Mouse (Mus musculus): ENCODE data around the gene Rnaseh2a. TPM values are rescaled to one million over a fixed set of nuclear protein-coding genes. Genes with fewer than 3 reads are reported as not detected.

Rnaseh2a gene
- total and polyA plus RNA-seq, 2 experiments from 2014 or later = 57.3 to 57.9 TPM

DNA sequence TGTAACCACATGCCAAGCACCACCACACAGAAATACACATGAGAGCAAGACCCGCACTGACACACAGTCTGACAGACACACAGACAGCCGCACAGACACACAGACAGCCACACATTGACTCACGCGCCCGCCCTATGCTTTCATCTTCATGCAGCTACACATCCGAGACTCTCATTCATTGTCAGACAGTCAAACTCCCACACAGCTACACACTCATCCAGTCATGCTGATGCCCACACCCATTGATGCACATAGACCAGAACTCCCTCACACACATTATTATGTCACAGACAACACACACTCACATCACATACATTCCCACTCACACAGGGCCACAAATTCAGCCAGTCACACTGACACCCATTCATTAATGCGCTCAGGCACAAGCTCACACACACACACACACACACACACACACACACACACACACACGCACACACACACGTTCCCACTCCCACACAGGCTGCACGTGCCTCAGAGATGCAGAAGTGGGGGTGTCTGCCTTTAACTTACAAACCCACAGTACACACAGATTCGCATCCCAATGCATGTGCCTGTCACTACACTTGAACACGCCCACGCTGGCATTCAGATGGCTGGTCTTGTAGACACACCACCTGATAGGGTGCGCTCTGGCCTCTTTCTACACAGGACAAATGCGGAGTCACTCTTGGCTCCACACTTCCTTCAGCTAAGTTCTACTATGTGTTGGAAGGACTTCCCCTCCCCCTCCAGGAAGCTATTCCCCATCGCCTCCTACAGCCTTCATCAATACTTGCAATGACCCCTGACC, 35.6 kb downstream of the Rnaseh2a start:
- peaks cover 83% of the 10 kb centered on the region for H3K27me3 ChIP-seq (ENCODE audit: control insufficient read depth, insufficient read depth, low read length)
- no peak overlapping the region for H3K9ac ChIP-seq (replicated peaks; ENCODE audit: low read depth, low read length)
- WGBS = 73% methylated on average over 16 of the region's 16 CpGs
- TF ChIP-seq CTCF (IDR thresholded peaks at IDR 0.05; ENCODE audit: low read depth) (no peak), EP300 (IDR thresholded peaks at IDR 0.05; ENCODE audit: low read depth) (no peak)
- H3K27ac ChIP-seq (ENCODE audit: low read depth) = no peak overlapping the region
- ATAC-seq (ENCODE audit: insufficient read depth, low read depth) (no peak), DNase-seq (ENCODE audit: low spot score) (no peak)
- H3K4me2 ChIP-seq (ENCODE audit: low read depth, low read length) = no peak overlapping the region
- no peaks in the 10 kb centered on the region for H3K36me3 ChIP-seq (replicated peaks; ENCODE audit: control insufficient read depth, insufficient read depth, low read length)
- H3K9me3 ChIP-seq (replicated peaks; ENCODE audit: control insufficient read depth, low read length) = no peaks in the 10 kb centered on the region
- 0 out of 2 replicates have a peak, but pooled peaks cover 6% of the 10 kb centered on the region for H3K4me1 ChIP-seq (ENCODE audit: control insufficient read depth, insufficient read depth)
- no peak overlapping the region for H3K4me3 ChIP-seq (ENCODE audit: low read depth, low read length)

DNA sequence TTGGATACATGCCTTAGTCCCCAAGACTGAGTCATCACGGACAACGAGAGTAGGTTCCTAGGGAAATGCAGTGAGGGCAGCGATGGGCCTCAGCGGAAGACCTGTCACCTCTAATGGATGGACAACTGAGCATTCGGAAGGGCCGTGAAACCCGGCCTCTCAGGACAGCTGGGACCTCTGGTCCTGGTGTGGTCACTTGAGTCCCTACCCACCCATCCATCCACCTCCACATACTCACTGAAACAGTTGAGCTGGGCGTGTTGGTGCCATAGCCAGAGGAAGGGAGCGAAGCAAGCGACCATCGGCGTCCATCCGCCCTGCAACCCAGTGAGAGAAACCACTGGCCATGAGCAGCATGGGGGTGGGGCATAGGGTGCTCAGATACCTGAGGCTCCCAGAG, 39.0 kb downstream of the Rnaseh2a start:
- H3K36me3 ChIP-seq (replicated peaks; ENCODE audit: control insufficient read depth, insufficient read depth, low read length) = no peaks in the 10 kb centered on the region
- H3K4me2 ChIP-seq (ENCODE audit: low read depth, low read length) = no peak overlapping the region
- no peaks in the 10 kb centered on the region for H3K9me3 ChIP-seq (replicated peaks; ENCODE audit: control insufficient read depth, low read length)
- no peak overlapping the region for H3K27ac ChIP-seq (ENCODE audit: low read depth)
- no peak for ATAC-seq (ENCODE audit: insufficient read depth, low read depth)
- H3K4me3 ChIP-seq (ENCODE audit: low read depth, low read length) = no peak overlapping the region
- no peak overlapping the region for H3K9ac ChIP-seq (replicated peaks; ENCODE audit: low read depth, low read length)
- H3K27me3 ChIP-seq (ENCODE audit: control insufficient read depth, insufficient read depth, low read length) = peaks cover 63% of the 10 kb centered on the region
- no peak for DNase-seq (ENCODE audit: low spot score)
- no peaks in the 10 kb centered on the region for H3K4me1 ChIP-seq (ENCODE audit: control insufficient read depth, insufficient read depth)
- no peak for TF ChIP-seq CTCF (IDR thresholded peaks at IDR 0.05; ENCODE audit: low read depth)
- TF ChIP-seq EP300 (IDR thresholded peaks at IDR 0.05; ENCODE audit: low read depth) = no peak
- WGBS = 80% methylated on average over 13 of the region's 13 CpGs

DNA sequence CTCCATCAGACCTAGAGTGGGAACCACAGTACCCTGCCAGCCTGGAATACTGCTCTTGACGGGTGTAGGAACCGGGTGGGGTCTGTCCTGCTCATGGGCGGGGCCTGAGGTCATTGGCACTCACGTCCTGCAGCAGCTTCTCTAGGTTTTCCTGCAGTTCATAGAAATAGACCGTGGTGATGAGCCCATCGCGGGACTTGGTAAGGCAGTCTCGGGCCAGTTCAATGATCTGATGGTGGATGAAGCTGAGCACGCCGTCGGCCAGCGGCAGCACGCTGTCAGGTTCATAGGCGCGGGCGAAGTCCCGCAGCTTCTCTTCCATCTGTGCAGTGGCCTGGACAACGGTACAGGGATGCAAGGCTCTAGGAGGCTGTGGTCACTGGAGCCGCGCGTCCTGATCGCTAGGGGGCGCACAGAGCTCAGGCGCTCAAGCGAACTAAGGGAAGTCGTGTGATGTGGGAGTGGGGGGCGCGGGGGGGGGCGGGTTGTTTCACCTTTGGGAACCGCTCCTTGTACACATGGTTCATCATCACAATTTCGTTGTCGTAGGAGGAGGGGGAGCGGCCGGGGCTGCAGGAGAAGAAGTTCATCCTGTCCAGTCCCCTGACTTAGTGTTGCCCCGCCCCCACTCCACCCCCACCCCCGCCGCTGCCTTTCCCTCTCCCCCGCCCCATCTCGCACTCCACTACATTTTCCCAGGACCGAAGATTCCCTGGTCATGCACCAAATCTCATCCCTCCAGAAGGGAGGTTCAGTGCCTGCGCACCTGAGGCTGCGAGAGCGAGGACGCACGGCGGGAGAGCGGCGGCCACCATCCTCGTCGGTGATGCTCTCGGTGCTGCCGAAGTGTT, 40.9 kb downstream of the Rnaseh2a start:
- Histone ChIP-seq H3K4me1 (ENCODE audit: control insufficient read depth, insufficient read depth) (no peaks in the 10 kb centered on the region), H3K9me3 (replicated peaks; ENCODE audit: control insufficient read depth, low read length) (no peaks in the 10 kb centered on the region), H3K27ac (ENCODE audit: low read depth) (no peak overlapping the region), H3K27me3 (ENCODE audit: control insufficient read depth, insufficient read depth, low read length) (peaks cover 54% of the 10 kb centered on the region), H3K4me2 (ENCODE audit: low read depth, low read length) (peak overlapping the region; percentile 55), H3K4me3 (ENCODE audit: low read depth, low read length) (0 out of 2 replicates have a peak overlapping the region, but pooled peaks have one; percentile 11), H3K9ac (replicated peaks; ENCODE audit: low read depth, low read length) (no peak overlapping the region), H3K36me3 (replicated peaks; ENCODE audit: control insufficient read depth, insufficient read depth, low read length) (no peaks in the 10 kb centered on the region)
- ATAC-seq (ENCODE audit: insufficient read depth, low read depth) (peak; percentile 73; the same call in 1 of the 2 replicates), DNase-seq (ENCODE audit: low spot score) (no peak)
- TF ChIP-seq CTCF (IDR thresholded peaks at IDR 0.05; ENCODE audit: low read depth) (peak; percentile 69), EP300 (IDR thresholded peaks at IDR 0.05; ENCODE audit: low read depth) (no peak)
- 5% methylated on average over 47 of the region's 52 CpGs for WGBS

DNA sequence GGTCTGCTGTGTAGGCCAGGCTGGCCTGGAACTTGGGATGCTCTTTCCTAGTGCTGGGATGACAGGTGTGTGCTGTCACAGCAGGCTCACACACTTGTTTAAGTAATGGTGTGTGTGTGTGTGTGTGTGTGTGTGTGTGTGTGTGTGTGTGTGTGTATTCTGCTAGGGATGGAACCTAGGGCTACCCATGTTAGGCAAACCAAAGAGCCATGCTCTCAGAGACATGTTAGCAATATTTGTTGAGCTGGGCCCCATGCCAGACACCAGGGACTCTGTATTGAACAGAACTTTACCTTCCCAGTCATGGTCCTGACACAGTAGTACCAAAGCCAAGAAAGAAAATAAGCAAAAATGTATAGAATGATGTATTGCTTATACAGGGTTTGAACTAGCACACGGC, 42.1 kb downstream of the Rnaseh2a start:
- H3K36me3 ChIP-seq (replicated peaks; ENCODE audit: control insufficient read depth, insufficient read depth, low read length) = no peaks in the 10 kb centered on the region
- no peak overlapping the region for H3K4me3 ChIP-seq (ENCODE audit: low read depth, low read length)
- ATAC-seq (ENCODE audit: insufficient read depth, low read depth) = no peak
- no peak for DNase-seq (ENCODE audit: low spot score)
- no peak overlapping the region for H3K9ac ChIP-seq (replicated peaks; ENCODE audit: low read depth, low read length)
- no peaks in the 10 kb centered on the region for H3K9me3 ChIP-seq (replicated peaks; ENCODE audit: control insufficient read depth, low read length)
- H3K4me1 ChIP-seq (ENCODE audit: control insufficient read depth, insufficient read depth) = no peaks in the 10 kb centered on the region
- TF ChIP-seq EP300 (IDR thresholded peaks at IDR 0.05; ENCODE audit: low read depth) (no peak), CTCF (IDR thresholded peaks at IDR 0.05; ENCODE audit: low read depth) (no peak)
- no peak overlapping the region for H3K4me2 ChIP-seq (ENCODE audit: low read depth, low read length)
- WGBS = 81% methylated on average over 1 of the region's 1 CpGs
- no peak overlapping the region for H3K27ac ChIP-seq (ENCODE audit: low read depth)
- H3K27me3 ChIP-seq (ENCODE audit: control insufficient read depth, insufficient read depth, low read length) = peaks cover 51% of the 10 kb centered on the region

DNA sequence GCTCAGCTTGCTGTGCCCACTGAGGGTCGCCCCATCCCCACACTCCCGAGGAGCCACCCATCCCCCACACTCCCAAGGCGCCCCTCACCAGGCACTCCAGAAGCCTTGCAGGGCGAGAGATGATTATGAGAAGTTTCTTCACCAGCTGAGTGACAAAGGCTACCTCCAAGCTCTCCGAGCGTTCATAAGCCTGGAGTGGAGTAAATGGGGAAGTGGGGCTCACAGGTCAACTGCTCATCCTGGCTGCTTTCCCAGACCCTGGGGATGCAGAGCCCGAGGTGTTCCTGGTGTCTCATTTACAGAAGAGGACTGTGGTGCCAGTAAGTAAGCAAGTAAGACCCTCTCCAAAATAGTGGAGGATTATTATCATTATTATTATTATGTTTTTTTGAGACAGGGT, 44.0 kb downstream of the Rnaseh2a start:
- Histone ChIP-seq H3K4me3 (ENCODE audit: low read depth, low read length) (no peak overlapping the region), H3K9me3 (replicated peaks; ENCODE audit: control insufficient read depth, low read length) (no peaks in the 10 kb centered on the region), H3K36me3 (replicated peaks; ENCODE audit: control insufficient read depth, insufficient read depth, low read length) (no peaks in the 10 kb centered on the region), H3K9ac (replicated peaks; ENCODE audit: low read depth, low read length) (no peak overlapping the region), H3K4me2 (ENCODE audit: low read depth, low read length) (no peak overlapping the region), H3K27ac (ENCODE audit: low read depth) (no peak overlapping the region), H3K4me1 (ENCODE audit: control insufficient read depth, insufficient read depth) (no peaks in the 10 kb centered on the region), H3K27me3 (ENCODE audit: control insufficient read depth, insufficient read depth, low read length) (peaks cover 44% of the 10 kb centered on the region)
- TF ChIP-seq CTCF (IDR thresholded peaks at IDR 0.05; ENCODE audit: low read depth) = no peak
- TF ChIP-seq EP300 (IDR thresholded peaks at IDR 0.05; ENCODE audit: low read depth) = no peak
- ATAC-seq (ENCODE audit: insufficient read depth, low read depth) (no peak), DNase-seq (ENCODE audit: low spot score) (no peak)
- WGBS = 47% methylated on average over 7 of the region's 7 CpGs

Data from heart, postnatal 0 days (tissue).